Mouse (Mus musculus): Measurements from ENCODE around the gene Dnajc6.

- TF ChIP-seq POLR2AphosphoS5 (IDR thresholded peaks at IDR 0.05; ENCODE audit: borderline replicate concordance, low read depth, low read length): no peak
- no peak for TF ChIP-seq HCFC1 (IDR thresholded peaks at IDR 0.05; ENCODE audit: low read depth, low read length)
- no peak for TF ChIP-seq MYB (IDR thresholded peaks at IDR 0.05; ENCODE audit: low read depth, low read length)
- TF ChIP-seq EP300 (IDR thresholded peaks at IDR 0.05; ENCODE audit: low read depth in 1 of 2, low read length in 2 of 2): no peak
- no peak for TF ChIP-seq E2F4 (IDR thresholded peaks at IDR 0.05; ENCODE audit: borderline replicate concordance, low read depth, low read length)
- TF ChIP-seq CTCF (IDR thresholded peaks at IDR 0.05 in 2 of 3, conservative IDR thresholded peaks at IDR 0.05 in 1 of 3; ENCODE audit: control insufficient read depth in 1 of 3, insufficient read depth in 1 of 3, low read depth in 2 of 3, low read length in 3 of 3, poor library complexity in 1 of 3, severe bottlenecking in 1 of 3): no peak
- TF ChIP-seq TCF12 (IDR thresholded peaks at IDR 0.05; ENCODE audit: low read depth, low read length): no peak
- no peak for TF ChIP-seq POLR2A (IDR thresholded peaks at IDR 0.05; ENCODE audit: control insufficient read depth in 1 of 2, insufficient read depth in 1 of 2, low read depth in 1 of 2, low read length in 2 of 2, poor library complexity in 1 of 2)
- TF ChIP-seq MAFK (IDR thresholded peaks at IDR 0.05; ENCODE audit: borderline replicate concordance, low read depth, low read length): no peak
Measured at GRCm38 (mm10) chr4:101579517-101579916, 83.1 kb downstream of the Dnajc6 start.
